Comparison of ENCODE assay signal across 13 mouse cellular contexts in genomic region chr19:45807732-45808131, GRCm38 (mm10).
"Had no signal": no experiment of that assay in that cellular context is flagged by ENCODE, and none has a peak within 500 bp of the region (broad histone marks: within the 10 kb centered on the region; RNA-seq: fewer than 3 reads in every experiment).

No protein-coding gene starts in this region.

- DNase-seq: kidney, adult 11 months; kidney, adult 8-10 months; kidney, postnatal 10 days; kidney, postnatal 36 days; layer of hippocampus, postnatal 36 days; liver, postnatal 0 days; lung, embryonic 14.5 days; lung, postnatal 10 days; lung, postnatal 4 days; midbrain, embryonic 14.5 days; right cerebral cortex, adult 18-20 months; right cerebral cortex, postnatal 14 days; right cerebral cortex, postnatal 4 days had no signal
